Mouse (Mus musculus) cerebellum, adult 9-10 months (tissue): ENCODE data around the gene Nxph1.

Experiments
- DNase-seq: peaks from one replicate; pipeline ENCODE4 v3.0.0; 2022

Gene Nxph1

GRCm38 (mm10) chr6:9147966-9148365 is 199.7 kb downstream of the Nxph1 start:
- DNase-seq: no peak

- DNase-seq: no peak
Observed at GRCm38 (mm10) chr6:9149791-9150190, 201.6 kb downstream of the Nxph1 start.

- peak; percentile 68 for DNase-seq
Observed at GRCm38 (mm10) chr6:9159191-9159590, 211.0 kb downstream of the Nxph1 start.

GRCm38 (mm10) chr6:9182477-9182876 is 234.2 kb downstream of the Nxph1 start:
- no peak for DNase-seq

GRCm38 (mm10) chr6:9210730-9211129 is 262.5 kb downstream of the Nxph1 start:
- no peak for DNase-seq

GRCm38 (mm10) chr6:9220724-9221453 is 272.7 kb downstream of the Nxph1 start:
- DNase-seq: no peak

- DNase-seq: peak; percentile 34
Observed at GRCm38 (mm10) chr6:9234802-9235201, 286.6 kb downstream of the Nxph1 start.

- no peak for DNase-seq
Observed at GRCm38 (mm10) chr6:9267998-9268397, 319.8 kb downstream of the Nxph1 start.
